ENCODE assay signal across 30 mouse cellular contexts in genomic region chr14:51497958-51498357, GRCm38 (mm10). TPM values are rescaled to one million over a fixed set of nuclear protein-coding genes. Genes with fewer than 3 reads are reported as not detected.
DNase-seq lines count a peak whose midpoint lies in the region; ATAC-seq and TF ChIP-seq lines count a peak whose summit lies in the region.
"Had no signal": no experiment of that assay in that cellular context is flagged by ENCODE, and none has a peak within 500 bp of the region (broad histone marks: within the 10 kb centered on the region; RNA-seq: fewer than 3 reads in every experiment).

No protein-coding gene starts in this region.

- DNase-seq in midbrain, embryonic 11.5 days (ENCODE audit: low spot score, missing footprints): peak; percentile 81
- no peak for DNase-seq in midbrain, embryonic 10.5 days (ENCODE audit: low spot score)
- DNase-seq in ES-E14 (ENCODE audit: low read depth, low spot score) (no peak), adipocyte (ENCODE audit: low spot score) (peak; percentile 1)
- DNase-seq in lung, postnatal 4 days: no peak
- DNase-seq in lung, postnatal 14 days: no peak
- DNase-seq: adrenal gland, adult 2 months; adrenal gland, postnatal 10 days; adrenal gland, postnatal 25 days; cerebellum, adult 11 months; cerebellum, adult 18-20 months; cerebellum, adult 9-10 months; cerebellum, postnatal 10 days; cerebellum, postnatal 36 days; embryo, embryonic 11 days had no signal

- in situ Hi-C loops in ES-E14 (cut with MboI; ENCODE audit: low sequenced_read_pairs in 2 of 2, unreplicated experiment in 2 of 2): no loop called here

- H3K27ac ChIP-seq in midbrain, embryonic 11.5 days (ENCODE audit: low read depth, low read length): no peak overlapping the region
- H3K27ac ChIP-seq in midbrain, embryonic 10.5 days (replicated peaks): no peak overlapping the region
- H3K27ac ChIP-seq in ES-E14 (ENCODE audit: insufficient read depth, low read depth, low read length, poor library complexity, severe bottlenecking): no peak overlapping the region
- H3K27ac ChIP-seq: embryonic facial prominence, embryonic 13.5 days; embryonic facial prominence, embryonic 15.5 days; forebrain, embryonic 10.5 days; forebrain, embryonic 12.5 days had no signal

- no peaks in the 10 kb centered on the region for H3K9me3 ChIP-seq in midbrain, embryonic 11.5 days (ENCODE audit: control insufficient read depth, low read length)
- H3K9me3 ChIP-seq in midbrain, embryonic 10.5 days (replicated peaks): no peaks in the 10 kb centered on the region
- H3K9me3 ChIP-seq in ES-E14 (ENCODE audit: control insufficient read depth, insufficient read depth, low read depth, low read length): no peaks in the 10 kb centered on the region
- H3K9me3 ChIP-seq: embryonic facial prominence, embryonic 13.5 days; embryonic facial prominence, embryonic 15.5 days; forebrain, embryonic 10.5 days; forebrain, embryonic 12.5 days had no signal

- no peaks in the 10 kb centered on the region for H3K27me3 ChIP-seq in midbrain, embryonic 11.5 days (ENCODE audit: control insufficient read depth, insufficient read depth, low read length)
- H3K27me3 ChIP-seq in midbrain, embryonic 10.5 days (ENCODE audit: low read depth, poor library complexity, severe bottlenecking): no peaks in the 10 kb centered on the region
- H3K27me3 ChIP-seq: embryonic facial prominence, embryonic 13.5 days; embryonic facial prominence, embryonic 15.5 days; forebrain, embryonic 12.5 days; Patski had no signal

- no peak for ATAC-seq in midbrain, embryonic 11.5 days (ENCODE audit: low FRiP score)
- ATAC-seq: activated CD4-positive, CD25-positive, alpha-beta regulatory T cell, adult 4 months; forebrain, embryonic 14.5 days; forebrain, embryonic 16.5 days; Patski had no signal

- H3K36me3 ChIP-seq in midbrain, embryonic 11.5 days (ENCODE audit: control insufficient read depth, insufficient read depth, low read length): no peaks in the 10 kb centered on the region
- H3K36me3 ChIP-seq in midbrain, embryonic 10.5 days: no peaks in the 10 kb centered on the region
- no peaks in the 10 kb centered on the region for H3K36me3 ChIP-seq in ES-E14 (ENCODE audit: control insufficient read depth, insufficient read depth, low read length, poor library complexity, severe bottlenecking)
- H3K36me3 ChIP-seq: embryonic facial prominence, embryonic 13.5 days; embryonic facial prominence, embryonic 15.5 days; forebrain, embryonic 10.5 days; forebrain, embryonic 12.5 days had no signal

- H3K4me2 ChIP-seq in midbrain, embryonic 11.5 days: no peak overlapping the region
- H3K4me2 ChIP-seq: embryonic facial prominence, embryonic 13.5 days; embryonic facial prominence, embryonic 15.5 days; forebrain, embryonic 12.5 days had no signal

- no peak overlapping the region for H3K9ac ChIP-seq in midbrain, embryonic 11.5 days (ENCODE audit: low read length)
- no peak overlapping the region for H3K9ac ChIP-seq in ES-E14 (ENCODE audit: insufficient read depth, low read depth, low read length, poor library complexity, severe bottlenecking)
- H3K9ac ChIP-seq: embryonic facial prominence, embryonic 13.5 days; embryonic facial prominence, embryonic 15.5 days; forebrain, embryonic 12.5 days had no signal

- no peak overlapping the region for H3K4me3 ChIP-seq in midbrain, embryonic 11.5 days (ENCODE audit: low read depth, low read length)
- H3K4me3 ChIP-seq in midbrain, embryonic 10.5 days: no peak overlapping the region
- no peak overlapping the region for H3K4me3 ChIP-seq in ES-E14 (ENCODE audit: insufficient read depth in 1 of 2, low read depth in 1 of 2, low read length in 2 of 2, poor library complexity in 1 of 2, severe bottlenecking in 1 of 2)
- H3K4me3 ChIP-seq: embryonic facial prominence, embryonic 13.5 days; embryonic facial prominence, embryonic 15.5 days; erythroblast, embryonic 14.5 days; forebrain, embryonic 10.5 days; forebrain, embryonic 12.5 days had no signal

- no peaks in the 10 kb centered on the region for H3K4me1 ChIP-seq in midbrain, embryonic 11.5 days (ENCODE audit: control insufficient read depth, insufficient read depth, low read length)
- H3K4me1 ChIP-seq in midbrain, embryonic 10.5 days: no peaks in the 10 kb centered on the region
- H3K4me1 ChIP-seq in ES-E14 (ENCODE audit: control insufficient read depth in 2 of 2, insufficient read depth in 2 of 2, low read length in 2 of 2, poor library complexity in 1 of 2): no peaks in the 10 kb centered on the region
- H3K4me1 ChIP-seq: embryonic facial prominence, embryonic 13.5 days; embryonic facial prominence, embryonic 15.5 days; forebrain, embryonic 10.5 days; forebrain, embryonic 12.5 days had no signal

- 91% methylated on average over 2 of the region's 2 CpGs for WGBS in midbrain, embryonic 11.5 days
- WGBS in midbrain, embryonic 10.5 days: 92% methylated on average over 2 of the region's 2 CpGs

TF ChIP-seq in ES-E14, 5 proteins besides CTCF, POLR2A, EP300 and RAD21:
- no peak for TF ChIP-seq HCFC1 (IDR thresholded peaks at IDR 0.05; ENCODE audit: borderline replicate concordance, insufficient read depth, low read length)
- TF ChIP-seq ZNF384 (IDR thresholded peaks at IDR 0.05; ENCODE audit: low read depth, low read length): 0 out of 2 replicates have a peak, but pooled peaks have one; percentile 24

RNA-seq across cellular contexts. Expression of gene Vmn2r89, which starts 46.3 kb away (rescaled TPM):
- not detected in 2 replicates for polyA plus RNA-seq in midbrain, embryonic 11.5 days (2014; fragmentation: Nextera tagmentation; extraction: Ambion mirVana)
- not detected in 2 replicates for polyA plus RNA-seq in midbrain, embryonic 10.5 days (2016; fragmentation: Nextera tagmentation; extraction: Ambion mirVana)
- not detected in 2 replicates for total RNA-seq in ES-E14 (2012; rRNA removed)
- total RNA-seq: adrenal gland, adult 2 months; adrenal gland, postnatal 10 days; adrenal gland, postnatal 25 days; adrenal gland, postnatal 4 days; common myeloid progenitor, adult 5-6 weeks had no signal
- polyA plus RNA-seq: activated CD4-positive, CD25-positive, alpha-beta regulatory T cell, adult 4 months; adrenal gland, adult 2 months; brain, embryonic 14.5 days; C2C12; embryonic facial prominence, embryonic 11.5 days; embryonic facial prominence, embryonic 13.5 days; embryonic facial prominence, embryonic 15.5 days; erythroblast, embryonic 14.5 days; forebrain, embryonic 10.5 days; forebrain, embryonic 12.5 days; forebrain, embryonic 14.5 days; forebrain, embryonic 16.5 days; frontal cortex, adult 2 months; Patski had no signal

RNA-seq across cellular contexts. Expression of gene Gm5622, which starts 54.6 kb away (rescaled TPM):
- not detected in 2 replicates for polyA plus RNA-seq in midbrain, embryonic 11.5 days (2014; fragmentation: Nextera tagmentation; extraction: Ambion mirVana)
- not detected in 2 replicates for polyA plus RNA-seq in midbrain, embryonic 10.5 days (2016; fragmentation: Nextera tagmentation; extraction: Ambion mirVana)
- not detected in 2 replicates for total RNA-seq in ES-E14 (2012; rRNA removed)
- total RNA-seq: adrenal gland, adult 2 months; adrenal gland, postnatal 10 days; adrenal gland, postnatal 25 days; adrenal gland, postnatal 4 days; common myeloid progenitor, adult 5-6 weeks had no signal
- polyA plus RNA-seq: adrenal gland, adult 2 months; brain, embryonic 14.5 days; C2C12; embryonic facial prominence, embryonic 11.5 days; embryonic facial prominence, embryonic 13.5 days; embryonic facial prominence, embryonic 15.5 days; erythroblast, embryonic 14.5 days; forebrain, embryonic 10.5 days; forebrain, embryonic 12.5 days; forebrain, embryonic 14.5 days; forebrain, embryonic 16.5 days; frontal cortex, adult 2 months; Patski had no signal

Comparison
In these comparisons a context has a peak if more than half of its experiments do, and no peak if none do; other contexts are left out.
1. DNase-seq: peak in midbrain, embryonic 11.5 days (single experiment) and adipocyte (single experiment); none in midbrain, embryonic 10.5 days (single experiment), ES-E14 (single experiment), lung, postnatal 4 days (0 of 2) and lung, postnatal 14 days (single experiment).